Mouse (Mus musculus): Measurements from ENCODE around the gene Rxfp1.

DNA sequence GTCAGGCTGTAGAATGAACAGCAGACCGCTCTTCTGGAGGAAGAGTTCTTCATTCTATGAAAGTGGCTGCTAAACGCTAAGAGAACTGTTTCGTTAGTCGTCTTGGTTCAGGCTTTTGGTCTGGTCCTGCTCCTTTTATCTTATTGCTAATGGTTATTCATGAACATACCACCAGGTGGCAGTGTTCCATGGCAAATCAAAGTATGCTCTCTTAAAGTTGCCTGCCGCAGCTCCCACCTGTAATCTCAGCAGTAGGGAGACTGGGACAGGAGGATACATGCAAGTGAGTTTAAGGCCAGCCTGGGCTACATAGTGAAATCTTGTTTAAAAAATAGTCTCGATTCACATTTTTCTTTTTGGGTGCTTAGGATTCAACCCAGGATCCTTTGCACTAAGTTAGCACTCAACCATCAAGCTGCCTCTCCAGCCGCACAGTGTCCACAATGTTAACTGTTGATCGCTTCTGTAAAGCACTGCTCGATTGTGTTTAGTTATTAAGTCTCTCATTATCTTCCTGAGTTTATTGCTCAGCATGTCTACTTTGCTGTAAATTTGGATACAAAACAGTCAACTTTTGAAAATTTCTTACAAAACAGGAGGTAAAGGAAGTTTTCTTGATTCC, 72.8 kb downstream of the Rxfp1 start:
- TF ChIP-seq POLR2A (IDR thresholded peaks at IDR 0.05; ENCODE audit: borderline replicate concordance, insufficient read depth, low read length): no peak
- peak; percentile 56 for TF ChIP-seq CTCF (IDR thresholded peaks at IDR 0.05; ENCODE audit: borderline replicate concordance, insufficient read depth, low read depth, low read length)

Data from cerebellum, adult 2 months (tissue).